Mouse (Mus musculus) bone marrow, adult 2 months (tissue): Measurements from ENCODE around the gene Tmem254c. TPM values are rescaled to one million over a fixed set of nuclear protein-coding genes. Genes with fewer than 3 reads are reported as not detected.
"Not testable (repeated sequence)": the region's sequence is repeated elsewhere in the genome, so short reads cannot be mapped to it uniquely, and the experiment has no call there.

Source experiments
- H3K27ac ChIP-seq: fragments of 200-500 bp; 2 replicates; pipeline ENCODE4 v1.5.1; 2012; ENCODE audit warnings: low read depth, mild to moderate bottlenecking, control low read depth, inconsistent platforms, low read length; ENCODE audit not compliant: control insufficient read depth, poor library complexity, insufficient read depth
- H3K4me1 ChIP-seq: fragments of 200-500 bp; 2 replicates; pipeline ENCODE4 v1.6.1; 2011; ENCODE audit warnings: low read length; ENCODE audit not compliant: control insufficient read depth, insufficient read depth
- H3K4me3 ChIP-seq: fragments of 200-500 bp; replicated peaks from 2 replicates; pipeline ENCODE3; 2011; ENCODE audit warnings: mild to moderate bottlenecking, low read depth, low read length, control low read depth; ENCODE audit not compliant: control insufficient read depth
- WGBS: fragments of 180-500 bp; shearing (Covaris S2); methylation state at CpG from one replicate; pipeline ENCODE4 v1.1.7; 2018; 5-methylcytosine and 5-hydroxymethylcytosine counted together
- polyA plus RNA-seq: library from polyadenylated mRNA; stranded (reverse); fragments of >200 nt; gene quantifications from 2 replicates; pipeline ENCODE4 v1.2.4, GENCODE M21; 2011; ENCODE audit warnings: low replicate concordance; ENCODE audit not compliant: missing spikeins, insufficient read depth, insufficient read length

Tmem254c gene
- 5.1 and 11.7 TPM in 2 replicates for polyA plus RNA-seq

DNA sequence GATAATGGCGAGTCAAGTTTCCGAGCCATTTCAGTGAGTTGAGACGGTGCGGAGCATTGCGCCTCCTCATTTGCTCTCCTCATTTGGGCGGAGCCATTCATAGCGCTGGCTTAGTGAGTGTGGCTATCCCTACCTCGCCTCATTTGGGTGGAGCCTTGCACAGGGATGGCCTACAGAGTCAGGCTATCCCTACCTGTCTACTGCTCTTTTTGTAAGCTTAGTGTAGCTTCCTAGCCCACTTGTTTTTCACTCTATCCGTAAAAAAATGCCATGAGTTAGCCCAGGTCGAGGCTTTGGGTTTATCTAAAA lies at the start of gene Tmem254c:
Gene Tmem254c (minus strand): TSS at position 31 of the 309 bp plus-strand sequence.
- H3K4me1 ChIP-seq, H3K4me3 ChIP-seq, H3K27ac ChIP-seq: not testable (repeated sequence)
- WGBS: no CpG with 5 or more reads among the region's 10 CpGs

DNA sequence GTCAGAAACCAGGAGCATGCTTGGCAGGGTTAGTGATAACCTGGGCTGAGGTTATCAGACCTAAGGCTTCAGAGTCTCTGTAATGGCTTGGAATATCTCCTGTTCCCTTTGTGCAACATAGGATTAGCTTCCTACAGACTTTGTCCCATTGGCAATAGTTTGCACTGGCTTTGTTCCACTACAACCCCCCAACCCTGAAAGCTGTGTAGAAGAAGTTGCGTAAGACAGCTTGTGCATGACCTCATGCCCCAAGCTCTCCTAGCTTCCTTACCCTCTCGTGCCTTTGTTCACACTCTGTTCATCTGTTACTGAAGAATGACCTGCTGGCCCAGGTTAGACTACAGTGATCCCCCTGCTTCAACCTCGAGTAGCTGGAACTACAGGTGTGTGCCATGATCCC lies 30.5 kb upstream of the Tmem254c start:
- WGBS: no CpG with 5 or more reads among the region's 3 CpGs
- not testable (repeated sequence) for H3K27ac ChIP-seq, H3K4me3 ChIP-seq, H3K4me1 ChIP-seq

- not testable (repeated sequence) for H3K4me1 ChIP-seq, H3K27ac ChIP-seq, H3K4me3 ChIP-seq
- WGBS: no CpG with 5 or more reads among the region's 1 CpGs
Measured at GRCm38 (mm10) chr14:26081997-26082396, 14.8 kb upstream of the Tmem254c start, which contains the start of gene Cphx3. TSS of gene Cphx3 (plus strand) at chr14:26082297.

DNA sequence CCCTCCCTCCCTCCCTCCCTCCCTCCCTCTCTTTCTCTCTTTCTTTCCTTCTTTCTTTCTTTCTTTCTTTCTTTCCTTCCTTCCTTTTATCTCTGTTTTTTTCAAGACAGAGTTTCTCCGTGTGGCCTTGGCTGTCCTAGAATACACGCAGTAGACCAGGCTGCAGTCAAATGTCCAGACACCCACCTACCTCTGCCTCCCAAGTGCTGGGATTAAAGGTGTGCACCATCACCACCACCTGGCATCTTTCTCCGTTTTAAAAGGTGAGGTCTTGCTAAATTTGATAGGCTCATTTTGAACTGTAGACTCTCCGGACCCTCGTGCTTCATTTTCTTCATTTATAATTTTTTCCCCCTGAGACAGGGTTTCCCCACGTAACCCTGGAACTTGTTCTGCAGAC lies 14.1 kb upstream of the Tmem254c start, which contains the start of gene Cphx2:
Gene Cphx2 (plus strand): TSS at position 301 of the 400 bp plus-strand sequence.
- not testable (repeated sequence) for H3K4me1 ChIP-seq, H3K27ac ChIP-seq, H3K4me3 ChIP-seq
- no CpG with 5 or more reads among the region's 6 CpGs for WGBS

GRCm38 (mm10) chr14:26076620-26077390 lies 9.7 kb upstream of the Tmem254c start:
- H3K27ac ChIP-seq, H3K4me1 ChIP-seq, H3K4me3 ChIP-seq: not testable (repeated sequence)
- no CpG with 5 or more reads among the region's 5 CpGs for WGBS

GRCm38 (mm10) chr14:26066574-26067324 lies 406 bp downstream of the Tmem254c start:
- H3K27ac ChIP-seq, H3K4me3 ChIP-seq, H3K4me1 ChIP-seq: not testable (repeated sequence)
- WGBS: no CpG with 5 or more reads among the region's 44 CpGs

- WGBS: no CpG with 5 or more reads among the region's 6 CpGs
- not testable (repeated sequence) for H3K4me3 ChIP-seq, H3K4me1 ChIP-seq, H3K27ac ChIP-seq
Measured at GRCm38 (mm10) chr14:26059362-26059761, 7.8 kb downstream of the Tmem254c start.

GRCm38 (mm10) chr14:26058184-26058583 lies 9.0 kb downstream of the Tmem254c start:
- H3K4me1 ChIP-seq, H3K4me3 ChIP-seq, H3K27ac ChIP-seq: not testable (repeated sequence)
- WGBS: no CpG with 5 or more reads among the region's 3 CpGs

- WGBS: no CpG with 5 or more reads among the region's 9 CpGs
- not testable (repeated sequence) for H3K4me3 ChIP-seq, H3K27ac ChIP-seq, H3K4me1 ChIP-seq
Measured at GRCm38 (mm10) chr14:26048767-26049166, 18.4 kb downstream of the Tmem254c start.

DNA sequence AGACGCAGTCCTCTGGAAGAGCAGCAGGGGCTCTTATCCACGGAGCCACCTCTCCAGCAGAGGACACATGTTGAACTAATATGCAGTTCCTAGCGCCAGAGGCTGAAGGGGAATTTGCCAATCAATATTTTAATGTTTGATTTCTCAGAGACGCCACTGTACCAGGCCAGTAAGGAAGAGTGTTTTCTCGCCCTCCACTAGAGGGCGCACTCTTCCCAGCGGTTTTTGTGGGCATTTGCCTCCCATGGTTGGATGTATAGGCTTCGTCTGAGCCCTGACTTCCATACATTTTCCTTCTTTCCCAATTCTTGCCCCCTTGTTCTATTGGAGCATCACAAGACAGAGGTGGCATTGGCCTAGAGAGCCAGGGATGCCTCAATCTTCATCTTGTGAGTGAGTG lies 20.1 kb downstream of the Tmem254c start:
- WGBS: no CpG with 5 or more reads among the region's 8 CpGs
- H3K4me3 ChIP-seq, H3K27ac ChIP-seq, H3K4me1 ChIP-seq: not testable (repeated sequence)

DNA sequence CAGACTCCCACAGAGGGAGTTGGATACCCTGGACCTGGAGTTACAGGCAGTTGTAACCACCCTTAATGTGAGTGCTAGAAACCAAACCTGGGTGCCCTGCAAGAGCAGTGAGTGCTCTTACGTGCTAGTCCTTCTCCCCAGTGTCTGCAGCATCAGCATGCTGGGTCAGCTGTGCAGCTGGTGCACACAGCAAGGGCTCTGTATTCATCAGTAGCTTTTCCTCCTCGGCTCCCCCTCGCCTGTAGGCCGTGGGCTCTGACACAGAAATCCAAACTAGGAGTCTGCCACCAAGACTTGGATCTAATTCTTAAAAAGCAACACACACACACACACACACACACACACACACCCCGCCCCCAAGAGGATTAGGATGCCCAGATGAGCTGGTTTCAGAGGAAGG lies 22.1 kb downstream of the Tmem254c start:
- WGBS: no CpG with 5 or more reads among the region's 5 CpGs
- not testable (repeated sequence) for H3K27ac ChIP-seq, H3K4me3 ChIP-seq, H3K4me1 ChIP-seq

DNA sequence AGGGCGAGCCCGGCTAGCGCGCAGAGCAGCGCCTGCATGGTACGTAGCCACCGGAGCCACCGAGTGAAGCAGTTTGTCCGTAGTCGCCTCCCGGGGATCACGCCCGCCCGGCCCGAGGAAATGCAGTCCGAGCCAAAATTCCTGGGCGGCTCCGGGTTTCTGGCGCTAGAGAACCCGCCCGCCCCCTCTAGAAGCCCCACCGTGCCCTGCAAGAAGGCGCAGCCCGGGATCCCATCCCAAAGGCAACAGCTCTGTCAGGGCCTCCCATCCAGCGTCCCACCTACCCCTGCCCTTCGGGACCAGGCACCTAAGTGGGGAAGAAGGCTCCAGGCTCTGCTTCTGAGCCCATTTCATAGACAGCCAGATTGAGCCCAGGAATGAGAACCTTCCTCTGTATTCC lies 24.5 kb downstream of the Tmem254c start, which contains the start of gene Gm9780:
Gene Gm9780 (minus strand): TSS at position 101 of the 400 bp plus-strand sequence.
- no CpG with 5 or more reads among the region's 26 CpGs for WGBS
- not testable (repeated sequence) for H3K27ac ChIP-seq, H3K4me1 ChIP-seq, H3K4me3 ChIP-seq

DNA sequence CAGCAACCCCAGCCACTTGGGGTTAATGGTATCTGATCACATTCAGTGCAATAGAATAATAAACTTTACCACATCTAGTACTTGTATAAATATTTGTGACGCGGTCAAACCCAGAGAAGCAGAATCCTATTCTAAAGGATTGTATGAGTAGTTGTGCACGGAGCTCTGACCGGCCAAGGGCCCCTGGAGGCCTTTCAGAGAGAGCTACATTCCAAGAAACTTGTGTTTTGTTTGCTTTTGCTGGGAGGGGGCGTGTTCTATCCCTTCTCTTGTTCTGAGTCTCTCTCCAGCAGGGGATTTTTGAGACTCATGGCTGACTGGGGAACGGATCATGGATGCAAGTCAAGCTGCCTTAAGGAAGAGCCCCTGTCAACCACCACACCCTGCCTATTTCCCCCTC lies 31.7 kb downstream of the Tmem254c start:
- not testable (repeated sequence) for H3K4me1 ChIP-seq, H3K27ac ChIP-seq, H3K4me3 ChIP-seq
- WGBS: no CpG with 5 or more reads among the region's 6 CpGs
